Mouse (Mus musculus) macrophage (primary cell): ENCODE results near the gene Pycard. TPM values are rescaled to one million over a fixed set of nuclear protein-coding genes. Genes with fewer than 3 reads are reported as not detected.

Experiments used
- H3K27ac ChIP-seq: fragments of 350-480 bp; formaldehyde crosslinking; 2 replicates; pipeline ENCODE4 v1.9.0; 2021
- H3K36me3 ChIP-seq: fragments of 350-480 bp; formaldehyde crosslinking; 2 replicates; pipeline ENCODE4 v1.9.0; 2021; ENCODE audit errors: inconsistent target
- H3K4me3 ChIP-seq: fragments of 350-480 bp; formaldehyde crosslinking; 2 replicates; pipeline ENCODE4 v1.9.0; 2021; ENCODE audit errors: inconsistent target
- H3K79me2 ChIP-seq: fragments of 350-480 bp; formaldehyde crosslinking; 2 replicates; pipeline ENCODE4 v1.9.0; 2021; ENCODE audit errors: inconsistent target
- WGBS: methylation state at CpG from one replicate; pipeline ENCODE4 v1.1.7; 2026; ENCODE audit warnings: inconsistent platforms; ENCODE audit not compliant: missing documents; 5-methylcytosine and 5-hydroxymethylcytosine counted together
- polyA plus RNA-seq: library from polyadenylated mRNA; stranded (reverse); fragments of 250-400 nt; gene quantifications from 3 replicates; pipeline ENCODE4 v1.2.4, GENCODE M21; 2018; ENCODE audit warnings: inconsistent platforms

Gene Pycard
- polyA plus RNA-seq, 1 experiment from 2014 or later: 19.6 TPM

DNA sequence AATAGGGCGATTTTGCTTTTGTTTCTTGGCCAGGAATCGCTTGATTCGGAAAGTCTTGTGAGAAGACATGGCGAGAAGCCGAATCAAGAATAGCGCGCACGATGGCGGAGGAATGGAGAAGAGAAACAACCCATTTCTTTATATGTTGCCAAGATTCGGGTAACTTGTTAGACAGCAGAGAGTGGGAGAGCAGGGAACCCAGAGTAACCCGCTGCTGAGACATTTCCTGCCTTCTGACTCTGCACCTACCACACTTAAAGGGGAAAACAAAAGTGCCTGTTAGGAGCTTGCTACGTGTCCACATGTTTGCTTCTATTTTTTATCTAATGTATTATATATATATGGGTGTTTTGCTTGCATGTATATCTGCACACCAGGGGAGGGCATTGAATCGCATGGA lies 19.4 kb upstream of the Pycard start:
- Histone ChIP-seq H3K4me3 (no peak overlapping the region), H3K79me2 (no peaks in the 10 kb centered on the region), H3K36me3 (no peaks in the 10 kb centered on the region), H3K27ac (no peak overlapping the region)
- 72% methylated on average over 11 of the region's 13 CpGs for WGBS

GRCm38 (mm10) chr7:128012136-128012780 lies 18.6 kb upstream of the Pycard start:
- Histone ChIP-seq H3K36me3 (no peaks in the 10 kb centered on the region), H3K79me2 (no peaks in the 10 kb centered on the region), H3K4me3 (no peak overlapping the region), H3K27ac (no peak overlapping the region)
- 87% methylated on average over 13 of the region's 13 CpGs for WGBS

DNA sequence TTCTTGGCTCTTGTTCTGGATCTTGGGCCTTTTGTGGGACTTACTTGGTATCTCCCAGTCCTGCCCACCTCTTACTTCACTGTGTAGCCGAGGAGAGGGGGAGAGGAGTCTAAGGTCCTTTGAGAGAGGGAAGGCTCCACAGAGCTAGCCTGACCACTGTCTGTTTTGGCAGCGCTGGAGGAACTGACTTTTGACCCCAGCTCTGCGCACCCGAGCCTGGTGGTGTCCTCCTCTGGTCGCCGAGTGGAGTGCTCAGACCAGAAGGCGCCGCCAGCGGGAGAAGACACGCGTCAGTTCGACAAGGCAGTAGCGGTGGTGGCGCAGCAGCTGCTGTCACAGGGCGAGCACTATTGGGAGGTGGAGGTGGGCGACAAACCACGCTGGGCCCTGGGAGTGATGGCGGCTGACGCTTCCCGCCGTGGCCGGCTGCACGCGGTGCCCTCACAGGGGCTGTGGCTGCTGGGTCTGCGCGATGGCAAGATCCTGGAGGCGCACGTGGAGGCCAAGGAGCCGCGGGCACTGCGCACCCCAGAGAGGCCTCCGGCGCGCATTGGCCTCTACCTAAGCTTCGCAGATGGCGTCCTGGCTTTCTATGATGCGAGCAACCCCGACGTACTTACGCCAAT lies 16.2 kb upstream of the Pycard start:
- no peak overlapping the region for H3K4me3 ChIP-seq
- WGBS: 92% methylated on average over 40 of the region's 40 CpGs
- no peaks in the 10 kb centered on the region for H3K36me3 ChIP-seq
- no peak overlapping the region for H3K27ac ChIP-seq
- no peaks in the 10 kb centered on the region for H3K79me2 ChIP-seq

DNA sequence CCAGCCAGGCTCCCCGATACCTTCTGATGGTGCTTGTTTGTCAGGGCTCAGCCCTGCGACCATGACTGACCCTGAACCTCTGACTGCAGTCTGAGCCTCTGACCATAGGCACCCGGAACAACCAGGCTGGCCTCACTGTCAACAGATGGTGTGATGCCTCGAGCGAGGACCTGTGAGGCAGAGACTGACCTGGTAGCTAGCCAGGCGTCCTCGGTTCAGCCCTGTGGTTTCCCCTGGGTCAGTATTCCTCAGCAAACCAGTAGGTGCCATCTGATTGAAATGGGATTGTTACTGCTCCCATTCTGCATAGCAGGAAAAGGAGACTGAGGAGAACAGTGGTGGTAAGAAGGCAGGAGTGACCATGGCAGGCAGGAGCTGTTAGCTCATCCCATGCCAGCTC lies 12.5 kb upstream of the Pycard start:
- H3K4me3 ChIP-seq: no peak overlapping the region
- H3K36me3 ChIP-seq: no peaks in the 10 kb centered on the region
- 89% methylated on average over 6 of the region's 7 CpGs for WGBS
- no peaks in the 10 kb centered on the region for H3K79me2 ChIP-seq
- no peak overlapping the region for H3K27ac ChIP-seq

- Histone ChIP-seq H3K79me2 (no peaks in the 10 kb centered on the region), H3K4me3 (no peak overlapping the region), H3K36me3 (no peaks in the 10 kb centered on the region), H3K27ac (no peak overlapping the region)
- 91% methylated on average over 33 of the region's 35 CpGs for WGBS
Observed at GRCm38 (mm10) chr7:128004487-128005362, 11.1 kb upstream of the Pycard start.

DNA sequence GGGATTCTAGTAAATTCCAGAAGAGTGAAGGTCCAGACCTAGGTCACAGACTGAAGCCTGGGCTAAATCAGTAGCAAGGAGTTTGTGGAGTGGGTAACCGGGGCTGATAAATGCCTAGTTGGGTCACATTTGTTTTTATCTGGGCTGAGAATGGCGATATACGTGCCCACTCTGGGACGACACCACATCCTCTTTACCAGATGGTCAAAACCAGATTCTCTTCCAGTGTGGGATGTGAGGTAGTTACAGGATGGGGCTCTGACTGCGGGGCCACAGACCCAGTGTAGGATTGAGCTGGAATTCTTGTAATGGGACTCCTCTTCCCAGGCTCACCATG lies 10.5 kb upstream of the Pycard start:
- no peak overlapping the region for H3K27ac ChIP-seq
- no peak overlapping the region for H3K4me3 ChIP-seq
- no peaks in the 10 kb centered on the region for H3K79me2 ChIP-seq
- H3K36me3 ChIP-seq: no peaks in the 10 kb centered on the region
- 74% methylated on average over 5 of the region's 5 CpGs for WGBS

DNA sequence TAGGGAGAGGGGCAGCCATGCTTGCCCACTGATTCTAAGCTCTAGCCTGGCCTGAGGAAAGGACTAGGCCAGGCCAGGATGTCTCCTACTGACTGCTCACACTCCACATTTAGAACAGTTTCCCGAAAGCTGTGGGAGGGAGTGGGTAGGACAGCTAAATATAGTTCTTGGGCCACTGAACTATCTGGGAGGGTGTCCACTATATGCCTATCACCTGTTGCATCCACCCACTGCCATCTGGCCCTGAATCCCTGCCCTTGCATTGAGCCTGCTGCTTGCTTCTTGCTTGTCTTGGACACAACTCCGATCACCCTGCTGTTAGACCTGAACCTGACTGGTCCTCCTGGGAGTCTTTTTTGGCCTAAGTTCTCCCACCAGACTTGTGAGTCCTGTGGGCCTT lies 10.0 kb upstream of the Pycard start, which contains the start of gene Trim72:
Gene Trim72 (plus strand): TSS at position 262 of the 400 bp plus-strand sequence.
- H3K36me3 ChIP-seq: no peaks in the 10 kb centered on the region
- 82% methylated on average over 2 of the region's 2 CpGs for WGBS
- H3K79me2 ChIP-seq: no peaks in the 10 kb centered on the region
- H3K4me3 ChIP-seq: no peak within 1 kb of the TSS
- H3K27ac ChIP-seq: no peak within 1 kb of the TSS

DNA sequence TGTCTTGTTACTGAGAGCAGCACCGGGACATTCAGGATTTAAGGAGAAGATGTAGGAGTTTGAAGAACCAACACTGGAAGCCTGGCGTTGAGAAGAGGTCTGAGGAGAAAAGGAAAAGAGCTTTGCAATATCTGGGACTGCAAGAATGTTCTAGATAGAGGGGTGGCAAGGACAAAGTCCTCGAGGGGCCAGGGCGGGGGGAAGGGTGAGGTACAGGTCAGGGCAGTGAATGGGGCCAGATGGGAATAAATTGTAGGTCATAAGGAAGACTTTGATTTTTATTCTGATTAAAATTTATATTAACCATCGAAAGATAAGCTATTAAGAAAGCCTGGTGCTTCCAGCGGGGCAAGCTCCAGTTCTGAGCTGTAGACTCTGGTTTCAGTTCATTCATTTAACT lies 9.4 kb upstream of the Pycard start:
- 96% methylated on average over 6 of the region's 6 CpGs for WGBS
- Histone ChIP-seq H3K4me3 (no peak overlapping the region), H3K79me2 (no peaks in the 10 kb centered on the region), H3K27ac (no peak overlapping the region), H3K36me3 (no peaks in the 10 kb centered on the region)

- Histone ChIP-seq H3K4me3 (no peak overlapping the region), H3K36me3 (no peaks in the 10 kb centered on the region), H3K27ac (no peak overlapping the region), H3K79me2 (no peaks in the 10 kb centered on the region)
- 33% methylated on average over 1 of the region's 1 CpGs for WGBS
Observed at GRCm38 (mm10) chr7:128000068-128000950, 6.6 kb upstream of the Pycard start.

DNA sequence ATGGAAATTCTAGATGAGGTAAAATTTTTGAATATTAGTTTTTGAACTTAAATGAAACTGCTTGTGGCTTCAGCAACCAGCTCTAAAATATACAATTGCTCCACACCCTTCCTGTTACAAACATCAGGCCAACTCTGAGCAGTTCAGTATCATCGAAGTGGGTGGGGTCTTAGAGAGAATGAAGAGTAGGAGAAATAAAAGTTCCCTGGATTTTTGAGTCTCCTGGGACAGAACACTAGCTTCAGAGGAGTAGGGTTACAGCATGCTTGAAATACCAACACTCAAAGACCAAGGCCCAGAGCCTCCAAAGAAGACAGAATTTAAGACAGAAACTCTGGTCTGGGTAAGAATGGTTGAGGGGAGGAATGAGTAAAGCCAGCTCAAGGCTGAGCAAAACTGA lies 5.8 kb upstream of the Pycard start:
- Histone ChIP-seq H3K36me3 (no peaks in the 10 kb centered on the region), H3K27ac (no peak overlapping the region), H3K79me2 (no peaks in the 10 kb centered on the region), H3K4me3 (no peak overlapping the region)
- WGBS: 46% methylated on average over 1 of the region's 1 CpGs

DNA sequence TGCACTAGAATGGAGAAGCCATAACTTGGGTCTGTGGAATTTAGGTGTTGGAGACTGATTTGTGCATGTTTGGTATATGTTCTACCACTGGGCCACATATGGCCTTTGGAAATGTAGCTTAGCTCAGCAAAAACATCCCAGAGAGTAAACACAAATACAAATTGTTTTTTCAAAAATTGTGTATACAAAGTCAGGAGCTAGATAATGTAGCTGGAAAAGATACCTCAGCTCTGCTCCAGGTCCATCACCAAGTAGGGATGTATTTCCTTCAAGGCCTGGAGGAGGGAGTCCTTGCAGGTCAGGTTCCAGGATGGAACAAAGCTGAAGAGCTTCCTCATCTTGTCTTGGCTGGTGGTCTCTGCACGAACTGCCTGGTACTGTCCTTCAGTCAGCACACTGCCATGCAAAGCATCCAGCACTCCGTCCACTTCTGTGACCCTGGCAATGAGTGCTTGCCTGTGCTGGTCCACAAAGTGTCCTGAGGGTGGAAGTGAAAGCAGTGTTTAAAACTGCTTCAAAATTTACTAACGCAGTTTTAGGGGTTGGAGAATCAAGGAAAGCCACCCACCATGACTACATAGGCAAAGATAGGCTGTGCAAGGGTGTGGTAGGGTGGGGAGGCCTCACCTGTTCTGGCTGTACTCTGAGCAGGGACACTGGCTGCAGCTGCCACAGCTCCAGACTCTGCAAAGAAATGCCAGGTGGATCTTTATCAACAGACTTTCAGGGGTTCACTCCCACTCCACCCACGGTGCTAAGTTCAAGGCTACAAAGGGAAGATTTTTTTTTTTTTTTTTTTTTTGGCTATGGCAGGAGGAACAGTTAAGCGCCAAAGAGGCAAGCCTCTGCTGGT lies 953 bp downstream of the Pycard start:
- Histone ChIP-seq H3K79me2 (peaks cover 46% of the 10 kb centered on the region), H3K27ac (peak overlapping the region; percentile 76), H3K4me3 (peak overlapping the region; percentile 79), H3K36me3 (no peaks in the 10 kb centered on the region)
- 3% methylated on average over 5 of the region's 5 CpGs for whole genome bisulfite sequencing

- H3K36me3 ChIP-seq: peaks cover 7% of the 10 kb centered on the region; the same call in 1 of the 2 replicates
- H3K79me2 ChIP-seq: peaks cover 55% of the 10 kb centered on the region
- 55% methylated on average over 5 of the region's 6 CpGs for WGBS
- peak overlapping the region; percentile 76; the same call in 1 of the 2 replicates for H3K27ac ChIP-seq
- peak overlapping the region; percentile 79 for H3K4me3 ChIP-seq
Observed at GRCm38 (mm10) chr7:127991643-127992487, 1.8 kb downstream of the Pycard start.

GRCm38 (mm10) chr7:127988904-127989303 lies 4.8 kb downstream of the Pycard start:
- Histone ChIP-seq H3K27ac (no peak overlapping the region), H3K4me3 (no peak overlapping the region), H3K79me2 (peaks cover 84% of the 10 kb centered on the region), H3K36me3 (peaks cover 30% of the 10 kb centered on the region)
- 83% methylated on average over 1 of the region's 1 CpGs for whole genome bisulfite sequencing
